Mouse (Mus musculus) CH12.LX (cell line): Measurements from ENCODE around the gene Laptm5. TPM values are rescaled to one million over a fixed set of nuclear protein-coding genes. Genes with fewer than 3 reads are reported as not detected.

ENCODE experiments used
- DNase-seq: peaks from one replicate; pipeline ENCODE4 v3.0.0-alpha.2; 2013; ENCODE audit errors: extremely low read depth
- H3K27ac ChIP-seq: 2 replicates; pipeline ENCODE4 v1.5.1; 2012; ENCODE audit warnings: low read depth, mild to moderate bottlenecking, control low read depth, moderate library complexity; ENCODE audit not compliant: insufficient read depth
- H3K27me3 ChIP-seq: replicated peaks from 2 replicates; pipeline ENCODE3; 2012; ENCODE audit warnings: inconsistent platforms
- H3K36me3 ChIP-seq, 2 experiments: replicated peaks in 1 of 2; 2 replicates each; pipeline versions ENCODE3 to v1.6.1; 2012; ENCODE audit warnings: inconsistent platforms in 1 of 2, low read length in 1 of 2, mild to moderate bottlenecking in 1 of 2, mixed read lengths in 1 of 2, moderate library complexity in 1 of 2; ENCODE audit not compliant: control insufficient read depth in 1 of 2, insufficient read depth in 1 of 2
- H3K4me1 ChIP-seq, 2 experiments: 2 replicates each; pipeline ENCODE4 v1.6.1; 2012; ENCODE audit warnings: inconsistent platforms in 1 of 2, moderate library complexity in 1 of 2; ENCODE audit not compliant: insufficient read depth in 2 of 2, control insufficient read depth in 1 of 2
- H3K4me2 ChIP-seq: 2 replicates; pipeline ENCODE4 v1.6.1; 2012; ENCODE audit warnings: low read depth, mild to moderate bottlenecking, control low read depth; ENCODE audit not compliant: poor library complexity, insufficient read depth, severe bottlenecking
- H3K4me3 ChIP-seq, 3 experiments: fragments of 150-350 bp in 1 of 3; sonication (generic) in 1 of 3; replicated peaks in 1 of 3; 2 replicates each; pipeline versions ENCODE3 to v1.5.1; 2011 to 2012; ENCODE audit warnings: low read depth in 2 of 3, low read length in 2 of 3, mild to moderate bottlenecking in 2 of 3, moderate library complexity in 2 of 3, control low read depth in 1 of 3, improper control_type of control experiment in 1 of 3, inconsistent platforms in 1 of 3, mixed read lengths in 1 of 3; ENCODE audit not compliant: poor library complexity in 1 of 3
- H3K79me2 ChIP-seq: replicated peaks from 2 replicates; pipeline ENCODE4 v1.6.1; 2012; ENCODE audit warnings: mild to moderate bottlenecking, moderate library complexity; ENCODE audit not compliant: control insufficient read depth, poor library complexity, insufficient read depth, severe bottlenecking; ENCODE audit errors: extremely low read depth
- H3K9ac ChIP-seq: 2 replicates; pipeline ENCODE4 v1.6.1; 2012; ENCODE audit warnings: low read depth, mild to moderate bottlenecking, control low read depth, moderate library complexity; ENCODE audit not compliant: insufficient read depth
- H3K9me3 ChIP-seq: replicated peaks from 2 replicates; pipeline ENCODE3; 2012; ENCODE audit warnings: low read length, inconsistent platforms, mixed read lengths
- E2F4 ChIP-seq: IDR thresholded peaks from 2 replicates; pipeline ENCODE4 v1.6.1; 2011; ENCODE audit warnings: low read depth, low read length, improper control_type of control experiment; ENCODE audit not compliant: insufficient replicate concordance
- ELF1 ChIP-seq: IDR thresholded peaks from 2 replicates; pipeline ENCODE4 v1.6.1; 2014; ENCODE audit warnings: low read depth, mild to moderate bottlenecking, inconsistent platforms, low read length, improper control_type of control experiment
- EP300 ChIP-seq: IDR thresholded peaks from 2 replicates; pipeline ENCODE4 v1.6.1; 2011; ENCODE audit warnings: low read length, improper control_type of control experiment
- GABPA ChIP-seq: IDR thresholded peaks from 2 replicates; pipeline ENCODE4 v1.6.1; 2012; ENCODE audit warnings: low read depth, low read length, improper control_type of control experiment, inconsistent platforms; ENCODE audit not compliant: insufficient replicate concordance
- IRF4 ChIP-seq: IDR thresholded peaks from 2 replicates; pipeline ENCODE4 v1.6.1; 2014; ENCODE audit warnings: low read depth, mild to moderate bottlenecking, inconsistent platforms, low read length, improper control_type of control experiment
- JUND ChIP-seq: conservative IDR thresholded peaks from 2 replicates; pipeline ENCODE4 v1.6.1; 2011; ENCODE audit warnings: low read depth, low read length, improper control_type of control experiment
- MAFK ChIP-seq: IDR thresholded peaks from 2 replicates; pipeline ENCODE4 v1.6.1; 2011; ENCODE audit warnings: low read length, improper control_type of control experiment; ENCODE audit not compliant: insufficient replicate concordance
- MEF2A ChIP-seq: IDR thresholded peaks from 2 replicates; pipeline ENCODE4 v1.6.1; 2014; ENCODE audit warnings: low read depth, mild to moderate bottlenecking, inconsistent platforms, low read length, improper control_type of control experiment, borderline replicate concordance
- MXI1 ChIP-seq: IDR thresholded peaks from 2 replicates; pipeline ENCODE4 v1.6.1; 2011; ENCODE audit warnings: mild to moderate bottlenecking, low read depth, low read length, improper control_type of control experiment
- MYC ChIP-seq: IDR thresholded peaks from 2 replicates; pipeline ENCODE4 v1.6.1; 2011; ENCODE audit warnings: low read depth, mild to moderate bottlenecking, improper control_type of control experiment, low read length
- NELFE ChIP-seq: IDR thresholded peaks from 2 replicates; pipeline ENCODE4 v1.6.1; 2011; ENCODE audit warnings: low read depth, low read length, improper control_type of control experiment
- PAX5 ChIP-seq: IDR thresholded peaks from 2 replicates; pipeline ENCODE4 v1.6.1; 2012; ENCODE audit warnings: low read length, inconsistent platforms, mixed read lengths
- POLR2AphosphoS2 ChIP-seq: IDR thresholded peaks from 2 replicates; pipeline ENCODE4 v1.6.1; 2011; ENCODE audit warnings: low read depth, low read length, improper control_type of control experiment
- RAD21 ChIP-seq: IDR thresholded peaks from 2 replicates; pipeline ENCODE4 v1.6.1; 2011; ENCODE audit warnings: low read depth, mild to moderate bottlenecking, low read length, improper control_type of control experiment, moderate library complexity
- SIN3A ChIP-seq: IDR thresholded peaks from 2 replicates; pipeline ENCODE4 v1.6.1; 2012; ENCODE audit warnings: low read length, improper control_type of control experiment, inconsistent platforms
- TCF12 ChIP-seq: IDR thresholded peaks from 2 replicates; pipeline ENCODE4 v1.6.1; 2014; ENCODE audit warnings: low read depth, mild to moderate bottlenecking, inconsistent platforms, low read length, improper control_type of control experiment
- USF1 ChIP-seq: IDR thresholded peaks from 2 replicates; pipeline ENCODE4 v1.6.1; 2014; ENCODE audit warnings: low read depth, mild to moderate bottlenecking, inconsistent platforms, low read length, improper control_type of control experiment
- USF2 ChIP-seq: conservative IDR thresholded peaks from 2 replicates; pipeline ENCODE4 v1.6.1; 2011; ENCODE audit warnings: low read depth, low read length, improper control_type of control experiment
- ZKSCAN1 ChIP-seq: IDR thresholded peaks from 2 replicates; pipeline ENCODE4 v1.6.1; 2012; ENCODE audit warnings: low read depth, inconsistent platforms, low read length, improper control_type of control experiment, borderline replicate concordance
- ZMIZ1 ChIP-seq: IDR thresholded peaks from 2 replicates; pipeline ENCODE4 v1.6.1; 2012; ENCODE audit warnings: low read depth, mild to moderate bottlenecking, inconsistent platforms, low read length, improper control_type of control experiment
- dilution Hi-C: fragments of 300-500 bp; cut with MboI; formaldehyde crosslinking; loops from 2 replicates; pipeline ENCODE4 v1.14.3; 2020; ENCODE audit warnings: low sequenced_read_pairs; ENCODE audit not compliant: extremely low pct_unique_long_range_greater_than_20kb, extremely low pct_ligation_motif_present
- in situ Hi-C: fragments of 300-500 bp; cut with MboI; formaldehyde crosslinking; loops from 3 replicates; pipeline ENCODE4 v1.14.3; 2019; ENCODE audit warnings: low sequenced_read_pairs, low pct_ligation_motif_present, low pct_unique_long_range_greater_than_20kb, mixed read lengths
- polyA plus RNA-seq: library from polyadenylated mRNA; unstranded; fragments of >175 nt; gene quantifications from 2 replicates; pipeline ENCODE4 v1.2.1, GENCODE M21; 2012; ENCODE audit warnings: low read depth; ENCODE audit not compliant: insufficient read length
- total RNA-seq, 2 experiments: library from RNA; depleted of rRNA; stranded (reverse); fragments of 300-350 nt in 1 of 2; fragments of >200 nt in 1 of 2; gene quantifications; 2 replicates each; pipeline ENCODE4 v1.2.3; 2012 to 2014

Gene Laptm5
- total and polyA plus RNA-seq, 3 experiments, result 41.1 to 594 (median 225) TPM

- Histone ChIP-seq H3K4me1 (peaks cover 15 to 59% of the 10 kb centered on the region in 2 experiments), H3K27ac (peak overlapping the region; percentile 93; the same call in 1 of the 2 replicates), H3K27me3 (no peaks in the 10 kb centered on the region), H3K4me2 (peak overlapping the region; percentile 85; the same call in 1 of the 2 replicates), H3K79me2 (peaks cover 77% of the 10 kb centered on the region), H3K9ac (peak overlapping the region; percentile 98), H3K4me3 (peak overlapping the region; percentile 68 to 84 (median 75)), H3K36me3 (peaks cover 24 to 45% of the 10 kb centered on the region in 2 experiments), H3K9me3 (no peaks in the 10 kb centered on the region)
- dilution Hi-C loops, result no loop called here
- DNase-seq, result no peak
- in situ Hi-C loops, result no loop called here
- TF ChIP-seq JUND, result no peak
- TF ChIP-seq NELFE, result no peak
- no peak for TF ChIP-seq POLR2AphosphoS2
- TF ChIP-seq GABPA, result no peak
- TF ChIP-seq MAFK, result no peak
- no peak for TF ChIP-seq USF1
- no peak for TF ChIP-seq RAD21
- no peak for TF ChIP-seq USF2
- TF ChIP-seq TCF12, result no peak
- no peak for TF ChIP-seq MYC
These were observed 1.6 kb downstream of the Laptm5 start for GRCm38 (mm10) chr4:130914527-130914926.

GRCm38 (mm10) chr4:130915006-130915667 lies 2.2 kb downstream of the Laptm5 start:
- H3K4me2 ChIP-seq, result peak overlapping the region; percentile 85
- TF ChIP-seq USF2, result no peak
- TF ChIP-seq MXI1, result peak; percentile 50
- TF ChIP-seq MEF2A, result no peak
- TF ChIP-seq ZKSCAN1, result no peak
- TF ChIP-seq TCF12, result no peak
- no peak for TF ChIP-seq PAX5
- TF ChIP-seq IRF4, result no peak
- TF ChIP-seq ELF1, result peak; percentile 19; the same call in 1 of the 2 replicates
- 0 out of 2 replicates have a peak, but pooled peaks have one; percentile 44 for TF ChIP-seq ZMIZ1
- TF ChIP-seq SIN3A, result peak; percentile 64; the same call in 1 of the 2 replicates
- no peak for TF ChIP-seq EP300
- TF ChIP-seq GABPA, result no peak
- TF ChIP-seq E2F4, result no peak
- TF ChIP-seq, all 38 proteins: peak for 4
- Histone ChIP-seq H3K9ac (peak overlapping the region; percentile 98), H3K79me2 (peaks cover 83% of the 10 kb centered on the region), H3K36me3 (peaks cover 25 to 51% of the 10 kb centered on the region in 2 experiments), H3K4me3 (peak overlapping the region; percentile 68 to 84 (median 75)), H3K27me3 (no peaks in the 10 kb centered on the region), H3K27ac (peak overlapping the region; percentile 59), H3K9me3 (no peaks in the 10 kb centered on the region), H3K4me1 (peaks cover 16 to 59% of the 10 kb centered on the region in 2 experiments)
- DNase-seq, result no peak
- dilution Hi-C loops (no loop called here), in situ Hi-C loops (no loop called here)
